Mouse (Mus musculus) midbrain, embryonic 14.5 days (tissue): Measurements from ENCODE around the gene Baiap3. TPM values are rescaled to one million over a fixed set of nuclear protein-coding genes. Genes with fewer than 3 reads are reported as not detected.

Experiments used
- ATAC-seq: fragments of 200-750 bp; cut with Nextera tagmentation; 2 replicates; pipeline ENCODE4 v1.8.0; 2017; ENCODE audit warnings: moderate number of reproducible peaks, moderate library complexity; ENCODE audit not compliant: low FRiP score, low TSS enrichment
- DNase-seq: peaks from one replicate; pipeline ENCODE4 v3.0.0-alpha.2; 2015
- H3K27ac ChIP-seq: fragments of 300-500 bp; sonication (generic); replicated peaks from 2 replicates; pipeline ENCODE4 v1.5.1; 2014; ENCODE audit warnings: mild to moderate bottlenecking, low read depth, low read length, moderate library complexity
- H3K27me3 ChIP-seq: fragments of 300-500 bp; sonication (generic); 2 replicates; pipeline ENCODE4 v1.6.1; 2014; ENCODE audit warnings: low read length, control low read depth, mixed read lengths; ENCODE audit not compliant: control insufficient read depth, insufficient read depth
- H3K36me3 ChIP-seq: fragments of 300-500 bp; sonication (generic); 2 replicates; pipeline ENCODE4 v1.6.1; 2014; ENCODE audit warnings: low read length, control low read depth; ENCODE audit not compliant: control insufficient read depth, insufficient read depth
- H3K4me1 ChIP-seq: fragments of 300-500 bp; sonication (generic); 2 replicates; pipeline ENCODE4 v1.6.1; 2014; ENCODE audit warnings: mild to moderate bottlenecking, antibody characterized with exemption, low read length, control low read depth; ENCODE audit not compliant: control insufficient read depth, insufficient read depth
- H3K4me2 ChIP-seq: fragments of 300-500 bp; sonication (generic); 2 replicates; pipeline ENCODE4 v1.6.1; 2014; ENCODE audit warnings: mild to moderate bottlenecking, low read length, moderate library complexity
- H3K4me3 ChIP-seq: fragments of 300-500 bp; sonication (generic); replicated peaks from 2 replicates; pipeline ENCODE4 v1.5.1; 2014; ENCODE audit warnings: low read depth, low read length
- H3K9ac ChIP-seq: fragments of 300-500 bp; sonication (generic); replicated peaks from 2 replicates; pipeline ENCODE4 v1.6.1; 2014; ENCODE audit warnings: mild to moderate bottlenecking, low read length, moderate library complexity
- H3K9me3 ChIP-seq: fragments of 300-500 bp; sonication (generic); 2 replicates; pipeline ENCODE4 v1.6.1; 2016; ENCODE audit warnings: low read length, control low read depth, mixed read lengths; ENCODE audit not compliant: control insufficient read depth
- whole genome bisulfite sequencing: fragments of 180-500 bp; shearing (Covaris S2); extraction: QIAGEN DNeasy Blood & Tissue Kit; methylation state at CpG from one replicate; pipeline ENCODE4 v1.1.7; 2014; 5-methylcytosine and 5-hydroxymethylcytosine counted together
- polyA plus RNA-seq: library from polyadenylated mRNA; unstranded; fragments of >200 nt; fragmentation: Nextera tagmentation; extraction: Ambion mirVana; gene quantifications from 2 replicates; pipeline ENCODE4 v1.2.1, GENCODE M21; 2014

Gene Baiap3
- 11.6 and 17.7 TPM in 2 replicates for polyA plus RNA-seq

DNA sequence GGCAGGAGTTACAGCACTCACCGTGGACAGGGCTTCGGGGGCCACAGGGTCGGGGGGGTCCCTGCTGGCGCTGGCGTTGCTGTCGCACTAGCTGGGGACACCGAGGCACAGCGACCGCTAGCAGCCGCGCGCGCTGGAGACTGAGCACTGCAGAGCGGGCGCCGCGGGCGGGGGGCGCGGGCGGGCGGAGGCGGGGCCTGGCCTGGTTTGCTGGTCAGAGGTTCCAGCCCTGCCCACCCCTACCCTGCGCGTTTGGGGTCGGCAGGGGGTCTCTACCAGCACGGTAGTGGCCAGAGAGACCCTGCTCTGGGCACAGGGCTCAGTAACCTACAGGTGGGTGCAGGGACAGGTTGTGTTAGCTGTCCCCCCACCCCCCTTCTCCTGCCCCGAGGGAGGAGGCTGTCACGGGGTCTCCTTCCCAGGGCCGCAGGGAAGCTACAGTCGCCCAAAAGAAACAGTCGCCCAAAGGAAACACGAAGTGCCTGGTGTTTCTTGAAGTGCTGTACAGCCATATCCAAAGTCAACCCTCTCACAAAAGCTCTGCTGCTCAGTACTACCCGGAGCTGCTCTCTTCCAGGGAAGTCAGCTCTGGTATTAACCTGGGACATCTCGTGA is at the start of gene Baiap3:
Gene Baiap3 (minus strand): TSS at position 225 of the 615 bp plus-strand sequence.
- ATAC-seq: peak; percentile 55; the same call in 1 of the 2 replicates

DNA sequence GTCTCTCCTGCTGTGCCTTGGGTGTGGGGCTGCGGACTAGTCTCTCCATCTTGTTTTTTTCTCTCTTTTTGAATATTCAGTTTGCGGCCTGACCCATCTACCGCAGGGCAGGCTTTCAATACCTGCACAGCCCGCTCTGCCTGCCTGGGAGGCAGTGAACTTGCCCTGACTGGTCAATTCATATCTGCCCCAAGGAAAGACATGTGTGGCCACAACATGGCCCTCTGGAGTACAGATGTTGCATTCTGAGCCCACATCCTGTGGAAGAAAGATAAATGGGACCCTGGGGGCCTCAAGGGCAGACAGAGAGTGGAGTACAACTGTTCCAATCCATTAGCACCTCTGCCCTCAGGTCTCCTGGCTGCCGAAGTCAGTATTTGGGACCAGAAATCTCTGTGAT is 41.9 kb upstream of the Baiap3 start, which contains the start of gene Prss34:
Gene Prss34 (plus strand): TSS at position 301 of the 400 bp plus-strand sequence.
- Histone ChIP-seq H3K27ac (no peak within 1 kb of the TSS), H3K9ac (no peak within 1 kb of the TSS), H3K27me3 (no peaks in the 10 kb centered on the region), H3K4me1 (no peaks in the 10 kb centered on the region), H3K4me2 (no peak within 1 kb of the TSS), H3K4me3 (no peak within 1 kb of the TSS), H3K9me3 (no peaks in the 10 kb centered on the region), H3K36me3 (no peaks in the 10 kb centered on the region)
- no peak for ATAC-seq
- no peak for DNase-seq
- WGBS: 92% methylated on average over 5 of the region's 5 CpGs

More for the DNA sequence above, at the start of gene Baiap3:
- no peaks in the 10 kb centered on the region for H3K9me3 ChIP-seq
- peaks cover 10% of the 10 kb centered on the region; the same call in 1 of the 2 replicates for H3K27me3 ChIP-seq
- H3K36me3 ChIP-seq: peaks cover 21% of the 10 kb centered on the region
- peak within 1 kb of the TSS; percentile 28 for H3K4me3 ChIP-seq
- H3K4me2 ChIP-seq: peak within 1 kb of the TSS; percentile 61
- no peak within 1 kb of the TSS for H3K27ac ChIP-seq
- peaks cover 49% of the 10 kb centered on the region for H3K4me1 ChIP-seq
- WGBS: 4% methylated on average over 35 of the region's 35 CpGs
- H3K9ac ChIP-seq: peak within 1 kb of the TSS; percentile 37
- peak; percentile 68 for DNase-seq

DNA sequence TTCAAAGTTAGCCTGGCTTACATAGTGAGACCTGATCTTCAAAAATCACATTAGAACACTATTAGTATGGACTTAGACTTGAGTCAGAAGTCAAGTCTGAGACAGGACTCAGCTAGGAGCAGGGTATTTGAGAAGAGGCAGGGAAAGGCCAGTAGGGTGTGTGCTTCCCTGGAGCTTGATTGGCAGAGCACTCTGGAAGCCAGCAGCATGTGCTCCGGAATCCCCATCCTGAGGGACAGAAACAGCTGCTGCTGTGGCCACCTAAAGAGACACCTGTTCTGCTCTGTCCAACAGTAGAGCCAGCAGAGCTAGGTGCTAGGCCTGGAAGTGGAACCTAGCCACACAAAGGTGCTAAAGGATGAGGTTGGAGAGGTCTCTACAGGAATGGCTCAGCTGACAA is 37.9 kb upstream of the Baiap3 start:
- no peak for DNase-seq
- no peak overlapping the region for H3K4me2 ChIP-seq
- H3K4me3 ChIP-seq: no peak overlapping the region
- H3K4me1 ChIP-seq: no peaks in the 10 kb centered on the region
- 54% methylated on average over 1 of the region's 1 CpGs for WGBS
- no peak for ATAC-seq
- H3K27ac ChIP-seq: no peak overlapping the region
- H3K9me3 ChIP-seq: no peaks in the 10 kb centered on the region
- H3K27me3 ChIP-seq: no peaks in the 10 kb centered on the region
- H3K36me3 ChIP-seq: no peaks in the 10 kb centered on the region
- H3K9ac ChIP-seq: no peak overlapping the region

- WGBS: 78% methylated on average over 5 of the region's 5 CpGs
- H3K9ac ChIP-seq: no peak overlapping the region
- no peaks in the 10 kb centered on the region for H3K36me3 ChIP-seq
- no peaks in the 10 kb centered on the region for H3K27me3 ChIP-seq
- H3K27ac ChIP-seq: no peak overlapping the region
- no peak for DNase-seq
- no peak for ATAC-seq
- H3K4me2 ChIP-seq: no peak overlapping the region
- no peaks in the 10 kb centered on the region for H3K9me3 ChIP-seq
- no peak overlapping the region for H3K4me3 ChIP-seq
- no peaks in the 10 kb centered on the region for H3K4me1 ChIP-seq
Measured at GRCm38 (mm10) chr17:25293495-25293894, 37.3 kb upstream of the Baiap3 start.

DNA sequence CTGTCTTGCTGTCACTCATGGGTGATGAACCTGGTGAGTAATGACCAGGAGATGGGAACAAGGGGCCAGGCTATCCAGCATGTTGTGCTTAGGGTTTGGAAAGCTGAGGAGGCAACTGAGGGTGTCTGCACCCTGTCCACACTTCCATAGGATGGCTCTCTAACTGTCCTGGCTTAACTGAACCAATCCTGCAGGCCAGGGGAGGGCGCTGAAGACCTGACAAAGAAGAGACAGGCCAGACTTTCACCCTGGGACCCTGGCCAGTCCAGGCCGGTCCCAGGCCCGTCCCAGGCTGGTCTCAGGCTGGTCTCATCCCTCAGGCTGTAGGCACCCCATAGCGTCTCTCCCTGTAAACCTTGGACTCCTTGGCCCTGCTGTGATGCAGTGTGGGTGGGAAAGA is 34.2 kb upstream of the Baiap3 start:
- Histone ChIP-seq H3K27ac (no peak overlapping the region), H3K9ac (no peak overlapping the region), H3K27me3 (no peaks in the 10 kb centered on the region), H3K4me3 (no peak overlapping the region), H3K36me3 (no peaks in the 10 kb centered on the region), H3K4me1 (no peaks in the 10 kb centered on the region), H3K9me3 (no peaks in the 10 kb centered on the region), H3K4me2 (no peak overlapping the region)
- DNase-seq (no peak), ATAC-seq (no peak)
- WGBS: 30% methylated on average over 4 of the region's 4 CpGs

GRCm38 (mm10) chr17:25288842-25289241 is 32.7 kb upstream of the Baiap3 start:
- H3K4me3 ChIP-seq: no peak overlapping the region
- ATAC-seq: no peak
- H3K36me3 ChIP-seq: no peaks in the 10 kb centered on the region
- H3K4me2 ChIP-seq: no peak overlapping the region
- H3K27me3 ChIP-seq: no peaks in the 10 kb centered on the region
- H3K9ac ChIP-seq: no peak overlapping the region
- WGBS: 26% methylated on average over 4 of the region's 4 CpGs
- H3K4me1 ChIP-seq: no peaks in the 10 kb centered on the region
- H3K27ac ChIP-seq: no peak overlapping the region
- no peaks in the 10 kb centered on the region for H3K9me3 ChIP-seq
- peak; percentile 78 for DNase-seq

DNA sequence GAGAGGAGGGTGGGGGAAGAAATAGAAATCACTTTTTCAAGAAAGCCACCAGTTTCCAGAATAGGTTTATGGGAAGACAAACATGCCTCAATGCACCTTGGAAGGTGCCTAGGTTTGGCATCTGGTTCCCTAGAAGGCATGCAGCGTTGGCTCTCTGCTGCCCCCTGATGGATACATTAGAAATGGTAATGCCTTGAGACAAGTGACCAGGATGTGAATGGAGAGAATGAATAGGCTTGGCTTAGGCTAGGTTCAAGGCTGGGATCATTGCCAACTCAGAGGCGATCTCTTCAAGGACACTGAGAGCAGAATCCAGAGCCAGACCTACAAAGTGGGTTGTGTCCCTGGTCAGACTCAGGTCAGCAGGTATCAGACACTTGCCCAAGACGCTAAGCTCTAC is 28.9 kb upstream of the Baiap3 start:
- no peak overlapping the region for H3K4me2 ChIP-seq
- H3K36me3 ChIP-seq: no peaks in the 10 kb centered on the region
- DNase-seq (peak; percentile 84), ATAC-seq (no peak)
- H3K9me3 ChIP-seq: no peaks in the 10 kb centered on the region
- 21% methylated on average over 3 of the region's 3 CpGs for WGBS
- H3K4me3 ChIP-seq: no peak overlapping the region
- H3K27me3 ChIP-seq: no peaks in the 10 kb centered on the region
- no peaks in the 10 kb centered on the region for H3K4me1 ChIP-seq
- H3K27ac ChIP-seq: no peak overlapping the region
- no peak overlapping the region for H3K9ac ChIP-seq

GRCm38 (mm10) chr17:25282133-25282532 is 26.0 kb upstream of the Baiap3 start:
- no peak overlapping the region for H3K27ac ChIP-seq
- no peaks in the 10 kb centered on the region for H3K36me3 ChIP-seq
- DNase-seq (peak; percentile 32), ATAC-seq (no peak)
- no peaks in the 10 kb centered on the region for H3K4me1 ChIP-seq
- H3K4me2 ChIP-seq: no peak overlapping the region
- no peaks in the 10 kb centered on the region for H3K9me3 ChIP-seq
- H3K27me3 ChIP-seq: no peaks in the 10 kb centered on the region
- WGBS: 45% methylated on average over 11 of the region's 11 CpGs
- no peak overlapping the region for H3K9ac ChIP-seq
- H3K4me3 ChIP-seq: no peak overlapping the region

- no peaks in the 10 kb centered on the region for H3K9me3 ChIP-seq
- H3K4me2 ChIP-seq: no peak overlapping the region
- H3K27me3 ChIP-seq: no peaks in the 10 kb centered on the region
- H3K4me1 ChIP-seq: peaks cover 18% of the 10 kb centered on the region
- 95% methylated on average over 3 of the region's 3 CpGs for WGBS
- no peak overlapping the region for H3K4me3 ChIP-seq
- no peak for ATAC-seq
- no peak overlapping the region for H3K27ac ChIP-seq
- H3K9ac ChIP-seq: no peak overlapping the region
- DNase-seq: no peak
- no peaks in the 10 kb centered on the region for H3K36me3 ChIP-seq
Measured at GRCm38 (mm10) chr17:25275833-25276232, 19.7 kb upstream of the Baiap3 start.
